ENCODE assay signal across 8 mouse cellular contexts in genomic region chr6:24350882-24351281, GRCm38 (mm10).
DNase-seq lines count a peak whose midpoint lies in the region; ATAC-seq and TF ChIP-seq lines count a peak whose summit lies in the region.

No protein-coding gene starts in this region.

- DNase-seq in adipocyte (ENCODE audit: low spot score) = peak; percentile 9
- DNase-seq in embryonic facial prominence, embryonic 11.5 days (ENCODE audit: low spot score) = peak; percentile 78
- peak; percentile 82 for DNase-seq in hindbrain, postnatal 0 days (ENCODE audit: low spot score)
- peak; percentile 32 to 46 for DNase-seq in left cerebral cortex, adult 2 months (ENCODE audit: extremely low spot score in 1 of 2, low spot score in 2 of 2)
- peak; percentile 89 for DNase-seq in midbrain, embryonic 11.5 days (ENCODE audit: low spot score, missing footprints)
- peak; percentile 20 for DNase-seq in stomach, postnatal 0 days (ENCODE audit: low spot score)
- no peak for DNase-seq in urinary bladder, adult 2 months (ENCODE audit: low spot score)

- H3K9me3 ChIP-seq in ES-Bruce4 (replicated peaks; ENCODE audit: control insufficient read depth, insufficient read depth, low read length, poor library complexity, severe bottlenecking) = 0 out of 2 replicates have a peak, but pooled peaks cover 2% of the 10 kb centered on the region
- H3K9me3 ChIP-seq in embryonic facial prominence, embryonic 11.5 days (replicated peaks; ENCODE audit: control insufficient read depth, low read length) = no peaks in the 10 kb centered on the region
- H3K9me3 ChIP-seq in hindbrain, postnatal 0 days (ENCODE audit: low read length) = no peaks in the 10 kb centered on the region
- H3K9me3 ChIP-seq in midbrain, embryonic 11.5 days (ENCODE audit: control insufficient read depth, low read length) = no peaks in the 10 kb centered on the region
- no peaks in the 10 kb centered on the region for H3K9me3 ChIP-seq in stomach, postnatal 0 days (ENCODE audit: control insufficient read depth, low read length)

- no peaks in the 10 kb centered on the region for H3K36me3 ChIP-seq in ES-Bruce4 (ENCODE audit: control insufficient read depth, insufficient read depth, low read length, poor library complexity, severe bottlenecking)
- no peaks in the 10 kb centered on the region for H3K36me3 ChIP-seq in embryonic facial prominence, embryonic 11.5 days (replicated peaks; ENCODE audit: control insufficient read depth, insufficient read depth, low read depth, low read length)
- H3K36me3 ChIP-seq in hindbrain, postnatal 0 days (ENCODE audit: insufficient read depth, low read length) = no peaks in the 10 kb centered on the region
- no peaks in the 10 kb centered on the region for H3K36me3 ChIP-seq in midbrain, embryonic 11.5 days (ENCODE audit: control insufficient read depth, insufficient read depth, low read length)
- H3K36me3 ChIP-seq in stomach, postnatal 0 days (ENCODE audit: control insufficient read depth, insufficient read depth, low read length) = no peaks in the 10 kb centered on the region

- H3K9ac ChIP-seq in ES-Bruce4 (ENCODE audit: low read depth, poor library complexity, severe bottlenecking) = no peak overlapping the region
- no peak overlapping the region for H3K9ac ChIP-seq in embryonic facial prominence, embryonic 11.5 days (replicated peaks; ENCODE audit: low read length)
- H3K9ac ChIP-seq in hindbrain, postnatal 0 days (replicated peaks; ENCODE audit: low read length) = no peak overlapping the region
- H3K9ac ChIP-seq in midbrain, embryonic 11.5 days (ENCODE audit: low read length) = no peak overlapping the region
- no peak overlapping the region for H3K9ac ChIP-seq in stomach, postnatal 0 days (ENCODE audit: low read length)

- 15% methylated on average over 5 of the region's 5 CpGs for WGBS in embryonic facial prominence, embryonic 11.5 days
- WGBS in hindbrain, postnatal 0 days = 11% methylated on average over 5 of the region's 5 CpGs
- 15% methylated on average over 5 of the region's 5 CpGs for WGBS in midbrain, embryonic 11.5 days
- WGBS in stomach, postnatal 0 days = 13% methylated on average over 5 of the region's 5 CpGs

- peak; percentile 94 for ATAC-seq in embryonic facial prominence, embryonic 11.5 days (replicated peaks; ENCODE audit: insufficient number of reproducible peaks, low FRiP score, low TSS enrichment, low read depth)
- peak; percentile 95 for ATAC-seq in hindbrain, postnatal 0 days
- peak; percentile 92 for ATAC-seq in midbrain, embryonic 11.5 days (ENCODE audit: low FRiP score)
- ATAC-seq in stomach, postnatal 0 days (ENCODE audit: low FRiP score, low TSS enrichment) = 0 out of 2 replicates have a peak, but pooled peaks have one; percentile 67

- intact Hi-C loops in left cerebral cortex, adult 2 months (cut with DNase I) = loop anchor here (1.0 to 10.0 kb wide), 4 partner anchors 104 to 859 kb away; no protein-coding TSS in a partner anchor

- no peak for TF ChIP-seq POLR2A in ES-Bruce4 (IDR thresholded peaks at IDR 0.05; ENCODE audit: insufficient read depth, low read length)

- H3K4me2 ChIP-seq in embryonic facial prominence, embryonic 11.5 days (ENCODE audit: low read depth, low read length) = no peak overlapping the region
- no peak overlapping the region for H3K4me2 ChIP-seq in hindbrain, postnatal 0 days (ENCODE audit: low read depth, low read length)
- H3K4me2 ChIP-seq in midbrain, embryonic 11.5 days = no peak overlapping the region
- H3K4me2 ChIP-seq in stomach, postnatal 0 days (replicated peaks; ENCODE audit: low read depth) = no peak overlapping the region

- TF ChIP-seq EP300 in ES-Bruce4 (IDR thresholded peaks at IDR 0.05; ENCODE audit: insufficient read depth, low read depth, low read length) = no peak
- TF ChIP-seq EP300 in stomach, postnatal 0 days (optimal IDR thresholded peaks at IDR 0.05) = no peak

- H3K4me1 ChIP-seq in ES-Bruce4 (ENCODE audit: control insufficient read depth, insufficient read depth, low read length) = no peaks in the 10 kb centered on the region
- no peaks in the 10 kb centered on the region for H3K4me1 ChIP-seq in embryonic facial prominence, embryonic 11.5 days (ENCODE audit: control insufficient read depth, insufficient read depth, low read length)
- no peaks in the 10 kb centered on the region for H3K4me1 ChIP-seq in hindbrain, postnatal 0 days (ENCODE audit: insufficient read depth, low read length)
- peaks cover 2% of the 10 kb centered on the region; the same call in 1 of the 2 replicates for H3K4me1 ChIP-seq in midbrain, embryonic 11.5 days (ENCODE audit: control insufficient read depth, insufficient read depth, low read length)
- no peaks in the 10 kb centered on the region for H3K4me1 ChIP-seq in stomach, postnatal 0 days (replicated peaks; ENCODE audit: control insufficient read depth, insufficient read depth)

- no peak overlapping the region for H3K27ac ChIP-seq in ES-Bruce4 (ENCODE audit: insufficient read depth, low read length)
- H3K27ac ChIP-seq in embryonic facial prominence, embryonic 11.5 days (replicated peaks; ENCODE audit: low read depth, low read length) = no peak overlapping the region
- no peak overlapping the region for H3K27ac ChIP-seq in hindbrain, postnatal 0 days
- H3K27ac ChIP-seq in left cerebral cortex, adult 2 months = no peak overlapping the region
- H3K27ac ChIP-seq in midbrain, embryonic 11.5 days (ENCODE audit: low read depth, low read length) = no peak overlapping the region
- H3K27ac ChIP-seq in stomach, postnatal 0 days (replicated peaks) = no peak overlapping the region

- TF ChIP-seq CTCF in ES-Bruce4 (IDR thresholded peaks at IDR 0.05; ENCODE audit: low read depth, low read length) = peak; percentile 62
- peak; percentile 91 for TF ChIP-seq CTCF in hindbrain, postnatal 0 days (IDR thresholded peaks at IDR 0.05; ENCODE audit: low read depth)
- peak; percentile 94 for TF ChIP-seq CTCF in left cerebral cortex, adult 2 months (IDR thresholded peaks at IDR 0.05)
- peak; percentile 90 for TF ChIP-seq CTCF in stomach, postnatal 0 days (IDR thresholded peaks at IDR 0.05; ENCODE audit: low read depth)

- no peak overlapping the region for H3K4me3 ChIP-seq in ES-Bruce4 (ENCODE audit: low read depth, low read length)
- H3K4me3 ChIP-seq in embryonic facial prominence, embryonic 11.5 days (ENCODE audit: low read depth, low read length) = no peak overlapping the region
- no peak overlapping the region for H3K4me3 ChIP-seq in hindbrain, postnatal 0 days (ENCODE audit: low read length)
- no peak overlapping the region for H3K4me3 ChIP-seq in left cerebral cortex, adult 2 months
- no peak overlapping the region for H3K4me3 ChIP-seq in midbrain, embryonic 11.5 days (ENCODE audit: low read depth, low read length)
- no peak overlapping the region for H3K4me3 ChIP-seq in stomach, postnatal 0 days (ENCODE audit: low read depth, low read length)

- no peaks in the 10 kb centered on the region for H3K27me3 ChIP-seq in ES-Bruce4 (ENCODE audit: control insufficient read depth, insufficient read depth, low read length, poor library complexity, severe bottlenecking)
- H3K27me3 ChIP-seq in embryonic facial prominence, embryonic 11.5 days (ENCODE audit: control insufficient read depth, insufficient read depth, low read length) = no peaks in the 10 kb centered on the region
- no peaks in the 10 kb centered on the region for H3K27me3 ChIP-seq in hindbrain, postnatal 0 days (ENCODE audit: insufficient read depth, low read length)
- H3K27me3 ChIP-seq in midbrain, embryonic 11.5 days (ENCODE audit: control insufficient read depth, insufficient read depth, low read length) = no peaks in the 10 kb centered on the region
- no peaks in the 10 kb centered on the region for H3K27me3 ChIP-seq in stomach, postnatal 0 days (ENCODE audit: control insufficient read depth, insufficient read depth, low read length)
